Mouse (Mus musculus) liver, embryonic 15.5 days (tissue): ENCODE measurements around the gene Cad. TPM values are rescaled to one million over a fixed set of nuclear protein-coding genes. Genes with fewer than 3 reads are reported as not detected.
"Not testable (repeated sequence)": the region's sequence is repeated elsewhere in the genome, so short reads cannot be mapped to it uniquely, and the experiment has no call there.

Experiments used
- ATAC-seq: fragments of 200-750 bp; cut with Nextera tagmentation; 2 replicates; pipeline ENCODE4 v1.8.0; 2017; ENCODE audit warnings: moderate number of reproducible peaks, mild to moderate bottlenecking, moderate library complexity; ENCODE audit not compliant: insufficient read depth
- H3K27ac ChIP-seq: fragments of 300-500 bp; sonication (generic); replicated peaks from 2 replicates; pipeline ENCODE4 v1.5.1; 2015; ENCODE audit warnings: mild to moderate bottlenecking, inconsistent platforms
- H3K27me3 ChIP-seq: fragments of 300-500 bp; sonication (generic); 2 replicates; pipeline ENCODE4 v1.6.1; 2015; ENCODE audit warnings: mild to moderate bottlenecking, inconsistent platforms
- H3K36me3 ChIP-seq: fragments of 300-500 bp; sonication (generic); replicated peaks from 2 replicates; pipeline ENCODE4 v1.6.1; 2015; ENCODE audit warnings: moderate library complexity, mild to moderate bottlenecking, inconsistent platforms
- H3K4me1 ChIP-seq: fragments of 300-500 bp; sonication (generic); replicated peaks from 2 replicates; pipeline ENCODE4 v1.6.1; 2015; ENCODE audit warnings: inconsistent platforms
- H3K4me2 ChIP-seq: fragments of 300-500 bp; sonication (generic); 2 replicates; pipeline ENCODE4 v1.6.1; 2015; ENCODE audit warnings: moderate library complexity, mild to moderate bottlenecking, inconsistent platforms
- H3K4me3 ChIP-seq: fragments of 300-500 bp; sonication (generic); replicated peaks from 2 replicates; pipeline ENCODE4 v1.5.1; 2015; ENCODE audit warnings: mild to moderate bottlenecking, inconsistent platforms
- H3K9ac ChIP-seq: fragments of 300-500 bp; sonication (generic); 2 replicates; pipeline ENCODE4 v1.6.1; 2015; ENCODE audit warnings: moderate library complexity, mild to moderate bottlenecking, inconsistent platforms
- H3K9me3 ChIP-seq: fragments of 300-500 bp; sonication (generic); replicated peaks from 2 replicates; pipeline ENCODE4 v1.6.1; 2016; ENCODE audit warnings: inconsistent platforms
- WGBS: fragments of 180-500 bp; shearing (Covaris S2); methylation state at CpG from one replicate; pipeline ENCODE4 v1.1.7; 2015; ENCODE audit warnings: mixed read lengths; ENCODE audit not compliant: insufficient replicate concordance; 5-methylcytosine and 5-hydroxymethylcytosine counted together
- polyA plus RNA-seq: library from polyadenylated mRNA; unstranded; fragments of >200 nt; fragmentation: Nextera tagmentation; extraction: Ambion mirVana; gene quantifications from 2 replicates; pipeline ENCODE4 v1.2.1, GENCODE M21; 2015

The Cad gene
- 14.1 and 14.6 TPM in 2 replicates for polyA plus RNA-seq

DNA sequence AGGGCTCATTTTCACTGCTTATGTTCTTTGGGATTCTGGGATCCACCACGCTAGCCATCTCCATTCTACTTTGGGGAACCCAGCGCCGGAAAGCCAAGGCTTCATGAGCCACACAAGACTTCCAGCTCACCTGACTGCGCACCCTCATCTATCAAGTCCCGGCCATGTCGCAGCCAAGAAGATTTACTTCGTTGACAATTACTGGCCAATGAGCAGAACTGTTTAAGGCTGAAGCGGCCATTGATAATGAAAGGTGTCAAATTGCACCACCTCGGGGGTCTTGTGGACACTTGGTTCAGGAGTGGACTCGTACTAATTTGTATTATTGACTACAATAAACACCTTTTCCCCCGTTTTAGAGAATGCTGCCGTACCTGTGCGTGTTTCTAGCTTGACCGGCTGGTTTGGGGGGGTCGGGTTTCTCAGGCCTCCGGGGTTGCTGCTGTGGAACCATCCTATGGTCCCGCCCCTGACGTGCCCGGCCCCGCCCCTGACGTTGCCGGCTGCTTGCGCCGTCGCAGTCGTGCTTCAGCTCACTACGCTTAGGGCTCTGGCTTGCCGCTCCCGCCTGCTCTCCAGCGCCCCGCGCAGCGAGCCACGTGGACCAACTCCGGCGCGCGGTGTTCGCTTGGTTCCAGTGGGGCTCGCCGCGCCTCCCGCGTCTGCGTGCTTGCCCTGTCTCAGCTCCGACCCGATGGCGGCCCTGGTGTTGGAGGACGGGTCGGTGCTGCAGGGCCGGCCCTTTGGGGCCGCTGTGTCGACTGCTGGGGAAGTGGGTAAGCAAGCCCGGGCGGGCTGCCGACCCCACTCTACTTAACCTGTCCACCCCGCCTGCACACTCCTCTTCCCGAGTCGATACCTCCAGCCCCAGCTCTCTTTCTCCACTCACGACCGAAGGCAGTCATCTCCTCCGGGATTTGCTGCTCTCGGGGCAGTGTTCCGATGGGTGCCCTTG is at the start of gene Cad:
Gene Cad, plus strand, starts transcription at position 520 of the 955 bp plus-strand sequence.
- peak within 1 kb of the TSS; percentile 71 for H3K9ac ChIP-seq
- H3K4me1 ChIP-seq = peaks cover 29% of the 10 kb centered on the region
- peak within 1 kb of the TSS; percentile 61 for H3K27ac ChIP-seq
- WGBS = 1% methylated on average over 64 of the region's 64 CpGs
- peak within 1 kb of the TSS; percentile 73 for H3K4me3 ChIP-seq
- no peaks in the 10 kb centered on the region for H3K27me3 ChIP-seq
- ATAC-seq = peak; percentile 96
- H3K36me3 ChIP-seq = peaks cover 24% of the 10 kb centered on the region
- H3K4me2 ChIP-seq = peak within 1 kb of the TSS; percentile 100
- no peaks in the 10 kb centered on the region for H3K9me3 ChIP-seq

GRCm38 (mm10) chr5:31012737-31013136 is 41.8 kb upstream of the Cad start:
- 38% methylated on average over 3 of the region's 3 CpGs for WGBS
- ATAC-seq = no peak
- Histone ChIP-seq H3K36me3 (no peaks in the 10 kb centered on the region), H3K4me2 (no peak overlapping the region), H3K4me3 (no peak overlapping the region), H3K27ac (no peak overlapping the region), H3K27me3 (no peaks in the 10 kb centered on the region), H3K9me3 (no peaks in the 10 kb centered on the region), H3K9ac (no peak overlapping the region), H3K4me1 (no peaks in the 10 kb centered on the region)

GRCm38 (mm10) chr5:31015913-31016312 is 38.7 kb upstream of the Cad start:
- WGBS = 42% methylated on average over 2 of the region's 2 CpGs
- H3K4me1 ChIP-seq = no peaks in the 10 kb centered on the region
- H3K4me3 ChIP-seq = no peak overlapping the region
- H3K4me2 ChIP-seq = no peak overlapping the region
- no peaks in the 10 kb centered on the region for H3K36me3 ChIP-seq
- H3K9me3 ChIP-seq = no peaks in the 10 kb centered on the region
- H3K9ac ChIP-seq = no peak overlapping the region
- ATAC-seq = no peak
- no peak overlapping the region for H3K27ac ChIP-seq
- no peaks in the 10 kb centered on the region for H3K27me3 ChIP-seq

DNA sequence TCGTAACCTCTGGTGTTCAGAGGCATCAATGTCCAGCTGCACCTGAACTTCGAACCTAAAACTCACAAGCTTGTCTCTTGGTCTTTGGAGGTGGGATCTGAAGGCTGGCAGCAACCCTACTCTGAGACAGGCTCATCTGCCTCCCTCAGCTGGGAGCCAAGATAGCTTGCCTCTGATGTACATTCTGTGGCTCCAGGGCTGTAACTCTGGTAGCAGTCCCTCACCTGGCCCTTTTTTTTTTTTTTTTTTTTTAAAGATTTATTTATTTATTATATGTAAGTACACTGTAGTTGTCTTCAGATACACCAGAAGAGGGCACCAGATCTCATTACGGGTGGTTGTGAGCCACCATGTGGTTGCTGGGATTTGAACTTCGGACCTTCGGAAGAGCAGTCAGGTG is 32.8 kb upstream of the Cad start:
- H3K9me3 ChIP-seq, H3K4me1 ChIP-seq, H3K27ac ChIP-seq, H3K4me2 ChIP-seq, H3K4me3 ChIP-seq, H3K36me3 ChIP-seq, H3K27me3 ChIP-seq, ATAC-seq, H3K9ac ChIP-seq: not testable (repeated sequence)
- WGBS = 65% methylated on average over 5 of the region's 5 CpGs

DNA sequence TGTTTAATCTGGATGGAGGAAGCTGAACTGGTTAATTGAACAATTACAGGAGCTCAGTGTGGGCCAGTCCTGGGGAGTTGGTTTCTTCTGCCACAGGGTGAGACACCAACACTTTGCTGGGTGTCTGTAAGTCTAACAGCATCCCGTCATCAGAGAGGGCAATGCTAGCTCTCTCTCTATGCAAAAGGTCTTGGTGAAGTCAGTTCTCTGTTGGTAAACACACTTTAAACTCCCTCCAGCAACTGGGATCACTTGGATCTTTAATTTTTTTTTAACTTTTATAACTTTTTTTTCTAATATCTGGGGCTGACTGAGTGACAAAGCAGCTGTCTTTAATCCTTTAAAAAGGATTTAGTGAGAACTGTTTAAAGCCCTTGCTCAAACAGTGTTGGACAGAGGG is 31.9 kb upstream of the Cad start:
- no peak for ATAC-seq
- no peak overlapping the region for H3K4me2 ChIP-seq
- no peak overlapping the region for H3K4me3 ChIP-seq
- no peaks in the 10 kb centered on the region; the same call in 1 of the 2 replicates for H3K4me1 ChIP-seq
- H3K36me3 ChIP-seq = no peaks in the 10 kb centered on the region
- 37% methylated on average over 1 of the region's 1 CpGs for WGBS
- no peak overlapping the region for H3K27ac ChIP-seq
- no peak overlapping the region for H3K9ac ChIP-seq
- H3K9me3 ChIP-seq = no peaks in the 10 kb centered on the region
- no peaks in the 10 kb centered on the region for H3K27me3 ChIP-seq

GRCm38 (mm10) chr5:31023254-31023653 is 31.3 kb upstream of the Cad start:
- Histone ChIP-seq H3K9me3 (no peaks in the 10 kb centered on the region), H3K27ac (no peak overlapping the region), H3K27me3 (no peaks in the 10 kb centered on the region), H3K4me1 (no peaks in the 10 kb centered on the region; the same call in 1 of the 2 replicates), H3K36me3 (no peaks in the 10 kb centered on the region), H3K4me3 (no peak overlapping the region), H3K9ac (no peak overlapping the region), H3K4me2 (no peak overlapping the region)
- 34% methylated on average over 4 of the region's 4 CpGs for WGBS
- no peak for ATAC-seq

DNA sequence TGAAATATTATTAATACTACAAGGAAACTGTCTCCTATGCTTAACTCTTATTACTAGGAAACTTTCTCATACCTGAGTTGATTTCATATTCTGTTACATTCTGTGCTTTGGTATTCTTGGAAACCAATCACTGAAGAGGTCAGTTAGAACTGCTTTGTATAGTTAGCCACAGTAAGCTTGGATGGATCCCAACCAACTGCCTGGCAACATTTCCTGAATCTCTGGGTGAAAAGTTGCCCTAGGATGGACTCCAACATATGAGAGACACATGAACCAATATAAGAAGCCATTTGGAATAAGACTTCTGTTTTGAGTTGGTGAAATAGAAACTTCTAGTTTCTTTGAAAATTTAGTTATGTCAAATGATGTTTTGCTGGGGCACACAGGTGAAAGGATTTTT is 29.9 kb upstream of the Cad start:
- Histone ChIP-seq H3K9ac (no peak overlapping the region), H3K4me2 (no peak overlapping the region), H3K4me3 (no peak overlapping the region), H3K36me3 (no peaks in the 10 kb centered on the region), H3K4me1 (no peaks in the 10 kb centered on the region; the same call in 1 of the 2 replicates), H3K27ac (no peak overlapping the region), H3K9me3 (no peaks in the 10 kb centered on the region), H3K27me3 (no peaks in the 10 kb centered on the region)
- no peak for ATAC-seq

- H3K36me3 ChIP-seq = no peaks in the 10 kb centered on the region
- no peak overlapping the region for H3K4me2 ChIP-seq
- WGBS = 44% methylated on average over 4 of the region's 4 CpGs
- no peaks in the 10 kb centered on the region for H3K27me3 ChIP-seq
- H3K4me1 ChIP-seq = no peaks in the 10 kb centered on the region
- H3K9ac ChIP-seq = no peak overlapping the region
- H3K4me3 ChIP-seq = no peak overlapping the region
- no peak for ATAC-seq
- H3K9me3 ChIP-seq = no peaks in the 10 kb centered on the region
- no peak overlapping the region for H3K27ac ChIP-seq
Observed at GRCm38 (mm10) chr5:31030926-31031325, 23.7 kb upstream of the Cad start.

- H3K4me1 ChIP-seq = no peaks in the 10 kb centered on the region
- H3K27ac ChIP-seq = no peak overlapping the region
- H3K4me2 ChIP-seq = no peak overlapping the region
- ATAC-seq = no peak
- H3K9me3 ChIP-seq = no peaks in the 10 kb centered on the region
- H3K36me3 ChIP-seq = no peaks in the 10 kb centered on the region
- no peak overlapping the region for H3K9ac ChIP-seq
- 72% methylated on average over 8 of the region's 8 CpGs for WGBS
- no peak overlapping the region for H3K4me3 ChIP-seq
- H3K27me3 ChIP-seq = no peaks in the 10 kb centered on the region
Observed at GRCm38 (mm10) chr5:31031508-31031907, 23.1 kb upstream of the Cad start.

- no peak overlapping the region for H3K4me2 ChIP-seq
- H3K36me3 ChIP-seq = peaks cover 3% of the 10 kb centered on the region; the same call in 1 of the 2 replicates
- H3K27me3 ChIP-seq = no peaks in the 10 kb centered on the region
- no peak overlapping the region for H3K27ac ChIP-seq
- no peaks in the 10 kb centered on the region for H3K9me3 ChIP-seq
- no peak overlapping the region for H3K4me3 ChIP-seq
- H3K4me1 ChIP-seq = no peaks in the 10 kb centered on the region
- no peak for ATAC-seq
- WGBS = 72% methylated on average over 6 of the region's 6 CpGs
- H3K9ac ChIP-seq = no peak overlapping the region
Observed at GRCm38 (mm10) chr5:31034669-31035068, 19.9 kb upstream of the Cad start.

DNA sequence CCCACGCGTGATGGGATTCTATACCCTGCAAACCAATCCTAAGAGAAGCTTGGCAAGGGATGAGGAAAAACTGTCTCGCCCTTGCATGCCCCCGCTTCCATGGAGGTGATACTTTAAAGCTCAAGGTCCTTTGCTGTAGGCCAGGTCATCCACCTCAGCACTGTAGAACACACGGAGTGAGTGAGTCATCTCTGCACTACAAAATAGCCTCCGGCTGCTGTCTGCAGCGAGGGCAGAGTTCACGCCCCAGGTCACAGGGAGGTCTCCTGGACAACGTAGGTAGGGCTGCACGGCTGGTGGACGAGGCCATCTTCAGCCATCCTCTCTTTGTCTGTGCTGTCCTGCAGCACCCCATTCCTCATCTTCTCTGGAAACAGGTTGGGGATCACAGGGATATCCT is 18.0 kb upstream of the Cad start:
- H3K4me1 ChIP-seq, H3K9me3 ChIP-seq, H3K27ac ChIP-seq, H3K9ac ChIP-seq, H3K4me3 ChIP-seq, H3K27me3 ChIP-seq, H3K4me2 ChIP-seq: not testable (repeated sequence)
- 75% methylated on average over 11 of the region's 11 CpGs for WGBS
- peaks cover 11% of the 10 kb centered on the region; the same call in 1 of the 2 replicates for H3K36me3 ChIP-seq
- ATAC-seq = peak; percentile 57; the same call in 1 of the 2 replicates
